Mouse (Mus musculus) erythroid progenitor cell, adult 5-6 weeks (primary cell): ENCODE results near the gene Tango2. TPM values are rescaled to one million over a fixed set of nuclear protein-coding genes. Genes with fewer than 3 reads are reported as not detected.

ENCODE experiments used
- ATAC-seq: replicated peaks from 2 replicates; pipeline ENCODE4 v1.8.0; 2016; ENCODE audit warnings: moderate number of reproducible peaks, mild to moderate bottlenecking, moderate TSS enrichment, inconsistent platforms; ENCODE audit not compliant: poor library complexity, low FRiP score, severe bottlenecking
- total RNA-seq, 2 experiments: library from RNA; stranded (forward) in 1 of 2; stranded (reverse) in 1 of 2; fragments of 150-400 nt in 1 of 2; fragments of 186-747, 209-891 nt in 1 of 2; gene quantifications; 2 replicates each; pipeline versions ENCODE4 v1.2.3 to v1.2.4; 2015 to 2017; ENCODE audit warnings: low replicate concordance in 2 of 2

The Tango2 gene
- total RNA-seq, 2 experiments from 2014 or later: 47.2 to 62.5 TPM

DNA sequence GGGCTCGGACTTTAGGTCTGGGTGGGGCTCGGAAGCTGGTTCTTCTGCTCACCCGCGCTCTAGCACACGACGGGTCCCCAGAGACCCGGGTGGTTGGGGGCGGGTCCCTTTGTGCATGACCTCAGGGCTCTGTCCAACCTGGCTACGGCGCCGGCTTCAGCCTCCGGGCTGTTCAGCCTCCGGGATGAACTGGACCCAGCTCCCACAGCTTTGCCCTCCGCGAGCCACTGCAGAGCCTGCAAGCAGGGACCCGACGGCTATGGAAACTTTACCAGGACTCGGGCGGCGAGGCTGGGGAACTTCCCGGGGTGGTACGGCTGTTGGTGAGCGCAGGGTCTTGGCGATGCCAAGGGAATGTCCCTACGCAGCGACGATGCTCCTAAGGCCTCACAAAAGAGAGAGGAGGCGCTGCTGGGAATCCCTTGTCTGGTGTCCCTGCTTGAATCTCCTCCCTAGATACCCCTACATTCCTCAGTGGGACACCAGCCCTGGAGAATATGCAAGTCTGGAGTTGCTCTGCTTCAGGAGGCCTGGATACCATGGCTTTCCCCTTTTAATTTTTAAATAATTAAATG is 785 bp upstream of the Tango2 start:
- ATAC-seq: no peak

DNA sequence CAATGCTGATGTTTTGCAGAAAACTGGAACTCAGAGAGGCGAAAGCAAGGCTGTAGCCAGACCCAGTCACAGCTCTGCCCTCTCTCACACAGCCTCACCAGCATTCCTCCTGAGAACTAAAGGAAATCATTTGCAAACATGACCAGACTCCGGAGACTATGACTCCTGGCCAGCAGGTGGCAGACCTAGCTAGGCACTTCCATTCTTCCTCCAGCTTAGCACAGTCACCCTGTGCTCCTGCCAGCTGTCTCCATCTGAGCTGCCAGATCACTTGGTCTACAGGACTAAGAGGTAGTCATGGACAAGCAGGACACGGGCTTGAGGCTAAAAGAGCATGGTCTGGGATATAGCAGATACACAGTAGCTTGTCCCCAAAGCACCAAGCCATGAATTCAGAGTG is 2.7 kb downstream of the Tango2 start:
- ATAC-seq: peak; percentile 52

DNA sequence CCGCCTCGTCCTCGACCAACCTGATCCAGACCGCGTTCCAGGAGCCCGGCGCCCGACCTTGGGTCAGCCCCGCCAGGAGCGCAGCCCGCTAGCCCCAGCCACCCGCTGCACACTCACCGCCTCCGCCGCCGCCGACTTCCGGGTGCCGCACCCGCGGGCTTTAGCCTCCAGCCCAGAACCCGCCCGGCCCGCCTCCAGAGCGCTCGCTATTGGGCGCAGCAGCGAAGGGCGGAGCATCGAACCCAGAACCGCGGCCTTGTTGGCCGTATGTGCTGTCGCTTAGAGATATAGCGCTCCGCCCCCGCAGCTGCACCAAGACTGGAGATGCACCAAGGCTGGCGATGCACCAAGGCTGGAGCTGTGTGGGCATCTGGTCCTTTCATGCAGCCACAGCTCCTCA is 4.1 kb downstream of the Tango2 start:
- peak; percentile 88 for ATAC-seq

- peak; percentile 41; the same call in 1 of the 2 replicates for ATAC-seq
Observed at GRCm38 (mm10) chr16:18342650-18343570, 5.0 kb downstream of the Tango2 start.

DNA sequence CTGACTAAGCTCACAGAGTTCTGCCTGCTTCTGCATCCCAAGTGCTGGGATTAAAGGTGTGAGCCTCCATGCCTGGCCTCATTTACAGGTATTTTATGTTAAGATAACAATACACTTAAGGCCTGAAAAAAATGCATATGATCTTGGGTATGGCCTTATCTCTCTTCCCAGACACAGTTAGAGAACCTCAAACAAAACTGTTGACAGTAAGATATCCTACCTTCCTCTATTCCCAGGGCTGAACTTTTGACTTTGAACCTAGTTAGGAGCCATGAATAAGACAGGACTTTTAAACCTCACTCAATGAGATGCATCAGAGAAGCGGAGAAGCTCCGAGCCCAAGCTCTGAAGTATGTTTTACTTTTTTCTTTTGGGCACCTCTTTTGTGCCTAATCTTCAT is 5.8 kb downstream of the Tango2 start:
- ATAC-seq: 0 out of 2 replicates have a peak, but pooled peaks have one; percentile 13

DNA sequence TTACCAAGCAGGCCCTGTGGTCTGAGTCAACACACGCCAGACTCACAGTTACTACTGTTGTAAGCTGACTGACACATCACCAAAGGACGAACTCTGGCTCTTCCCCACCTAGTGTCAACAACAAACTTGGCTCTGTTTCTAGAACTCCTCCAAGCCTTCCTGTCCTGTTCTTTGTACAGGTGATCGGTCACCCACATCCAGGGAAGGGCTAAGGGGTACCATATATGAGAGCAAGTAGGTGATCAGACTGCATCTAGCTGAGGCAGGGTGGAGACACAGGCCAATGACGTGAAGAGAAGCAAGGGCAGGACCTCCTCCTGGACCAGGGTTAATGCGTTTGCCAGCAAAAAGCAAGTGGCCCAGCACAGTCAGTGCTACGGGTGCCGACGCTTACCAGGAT is 6.3 kb downstream of the Tango2 start:
- ATAC-seq: peak; percentile 50

DNA sequence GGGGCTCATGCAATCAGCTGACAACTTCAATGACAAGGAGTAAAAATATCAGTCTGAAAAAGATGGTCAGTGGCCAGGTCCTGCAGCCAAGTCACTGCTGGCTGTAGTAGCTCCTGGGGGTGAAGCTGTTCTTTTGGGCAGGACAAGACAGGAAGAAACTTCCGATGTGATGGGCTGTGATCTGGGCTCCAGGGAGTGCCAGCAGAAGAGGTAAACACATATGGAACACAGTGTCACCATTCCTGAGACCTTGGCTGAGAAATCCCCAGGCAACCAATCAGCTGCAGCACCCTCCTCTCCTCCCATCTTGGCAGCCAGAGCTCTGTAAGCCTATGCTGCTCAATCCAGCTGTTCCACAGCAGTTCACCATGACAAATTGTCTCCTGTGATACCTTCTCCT is 8.0 kb downstream of the Tango2 start:
- ATAC-seq: no peak

DNA sequence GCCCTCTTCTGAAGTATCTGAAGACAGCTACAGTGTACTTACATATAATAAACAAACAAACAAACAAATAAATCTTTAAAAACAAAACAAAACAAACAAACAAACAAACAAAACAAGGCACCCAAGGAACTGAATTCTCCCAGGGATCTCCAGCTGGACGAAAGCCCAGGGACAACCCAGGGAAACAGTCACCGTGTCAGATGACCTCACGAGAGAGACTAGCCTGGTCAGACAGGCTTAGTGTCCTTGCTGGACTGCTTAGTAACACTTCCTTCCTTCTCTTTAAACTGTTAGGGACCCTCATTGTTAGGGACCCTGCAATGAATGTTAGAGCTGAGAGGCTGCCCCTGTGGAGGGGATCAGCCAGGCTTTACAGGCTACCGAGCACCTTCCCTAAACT is 10.6 kb downstream of the Tango2 start:
- no peak for ATAC-seq

GRCm38 (mm10) chr16:18335981-18336380 is 11.9 kb downstream of the Tango2 start:
- no peak for ATAC-seq

DNA sequence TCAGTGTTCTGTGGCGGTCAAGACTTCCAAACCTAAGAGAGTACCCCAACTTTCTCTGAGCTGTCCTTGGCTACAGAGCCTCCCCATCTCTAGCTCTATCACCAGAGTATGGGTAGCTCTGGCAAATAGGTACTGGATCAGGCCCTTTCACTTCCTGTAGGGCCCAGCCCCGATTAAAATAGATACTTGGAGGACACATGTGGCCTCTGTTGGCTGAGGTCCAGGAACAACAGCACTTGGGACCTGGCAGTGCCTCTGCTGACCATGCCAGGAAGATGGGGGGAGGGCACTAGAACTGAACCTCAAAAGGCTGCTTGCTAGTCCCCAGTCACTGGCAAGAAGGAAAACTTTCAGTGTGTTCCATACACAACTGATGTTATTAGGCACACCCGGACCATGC is 13.9 kb downstream of the Tango2 start:
- ATAC-seq: no peak; the same call in 1 of the 2 replicates

GRCm38 (mm10) chr16:18328524-18328923 is 19.4 kb downstream of the Tango2 start:
- ATAC-seq: no peak

DNA sequence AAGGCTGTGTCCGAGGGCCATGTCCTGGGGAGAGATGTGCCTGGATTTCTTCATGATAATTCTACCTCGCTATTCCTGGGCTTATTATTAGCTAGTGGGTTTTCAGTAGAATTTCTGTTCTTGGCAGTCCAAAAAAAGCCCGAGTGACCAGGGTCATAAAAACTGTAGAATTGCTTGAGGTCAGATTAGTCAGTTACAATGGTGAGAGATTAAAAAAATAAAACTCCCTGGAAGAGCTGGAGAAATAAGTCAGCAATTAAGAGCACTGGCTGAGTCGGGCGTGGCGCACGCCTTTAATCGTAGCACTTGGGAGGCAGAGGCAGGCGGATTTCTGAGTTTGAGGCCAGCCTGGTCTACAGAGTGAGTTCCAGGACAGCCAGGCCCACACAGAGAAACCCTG is 20.0 kb downstream of the Tango2 start:
- ATAC-seq: no peak

- ATAC-seq: no peak
Observed at GRCm38 (mm10) chr16:18325741-18326140, 22.2 kb downstream of the Tango2 start.

DNA sequence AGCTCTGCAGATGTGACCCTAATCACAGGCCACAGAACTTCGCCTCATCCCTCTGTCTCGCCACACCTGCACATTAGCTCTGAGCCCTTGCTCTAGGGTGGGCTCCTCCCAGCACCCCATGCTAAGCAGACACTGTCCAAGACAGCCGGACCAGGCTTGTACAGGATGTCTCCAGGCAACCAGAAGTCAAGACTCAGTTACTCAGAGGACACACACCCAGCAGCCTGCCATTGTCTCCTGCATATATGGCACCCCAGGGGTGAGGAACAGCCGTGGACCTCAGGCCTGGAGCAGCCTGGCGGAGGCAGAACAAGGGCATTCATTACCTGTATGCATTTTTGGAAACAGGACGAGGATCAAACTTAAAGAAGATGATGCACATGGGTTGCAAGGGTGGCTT is 23.9 kb downstream of the Tango2 start:
- ATAC-seq: no peak

DNA sequence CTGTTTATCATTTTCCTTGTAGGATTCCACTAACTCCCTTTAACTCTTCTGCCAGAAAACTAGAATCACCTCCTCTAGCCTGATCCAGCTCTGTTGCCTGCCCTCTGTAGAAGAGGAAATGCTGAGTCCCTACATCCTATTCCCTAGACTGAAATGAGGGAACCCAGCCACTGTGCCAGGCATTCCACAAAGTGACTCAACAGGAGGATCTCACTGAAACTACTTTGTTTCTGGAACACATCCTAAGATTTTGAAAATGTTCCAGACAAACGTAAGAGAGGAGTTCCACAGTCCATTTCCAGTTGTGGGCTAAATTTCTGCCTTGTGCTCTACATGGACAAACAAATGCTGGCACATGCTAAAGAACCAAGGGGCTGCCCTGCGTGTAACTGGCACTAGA is 24.4 kb downstream of the Tango2 start:
- no peak for ATAC-seq

DNA sequence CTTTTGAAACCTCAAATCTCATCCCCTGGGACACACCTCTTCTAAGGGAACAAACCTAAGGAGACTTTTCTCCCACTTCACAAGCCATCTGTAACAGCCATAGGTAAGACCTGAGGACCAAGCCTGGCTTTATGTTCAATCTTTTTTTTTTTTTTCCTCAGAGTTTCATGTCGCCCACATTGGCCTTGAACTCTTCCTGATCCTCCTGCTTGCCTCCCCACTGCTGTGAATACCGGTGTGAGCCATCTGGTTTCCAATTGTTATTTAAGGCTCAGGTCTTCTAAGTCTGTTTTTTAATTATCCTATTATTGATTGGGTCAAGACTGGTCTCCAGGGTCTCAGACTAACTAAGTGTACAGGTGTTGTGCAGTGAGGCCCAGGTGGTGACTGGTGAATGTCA is 26.5 kb downstream of the Tango2 start:
- no peak for ATAC-seq

- no peak for ATAC-seq
Observed at GRCm38 (mm10) chr16:18318992-18319391, 28.9 kb downstream of the Tango2 start.

- no peak for ATAC-seq
Observed at GRCm38 (mm10) chr16:18308159-18308558, 39.7 kb downstream of the Tango2 start.

DNA sequence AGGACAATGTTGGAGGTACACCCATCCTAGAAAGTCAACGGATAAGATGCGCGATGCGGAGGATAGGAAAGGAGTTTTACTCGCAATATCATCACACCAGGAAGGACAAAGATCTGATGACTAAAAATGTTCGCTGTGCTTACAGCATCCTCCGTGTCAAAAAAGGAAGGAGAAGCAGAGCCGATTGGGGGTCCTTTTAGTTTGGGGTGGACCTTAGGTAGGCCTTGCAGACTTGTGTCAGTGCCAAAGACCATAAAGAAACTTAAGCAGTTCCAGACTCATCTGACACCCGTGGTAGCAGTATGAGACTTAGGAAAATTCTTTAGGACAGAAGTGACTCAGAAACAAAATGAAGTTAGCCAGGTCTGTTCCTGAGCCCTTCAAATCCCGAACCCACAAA is 58.3 kb downstream of the Tango2 start:
- ATAC-seq: peak; percentile 9; the same call in 1 of the 2 replicates

DNA sequence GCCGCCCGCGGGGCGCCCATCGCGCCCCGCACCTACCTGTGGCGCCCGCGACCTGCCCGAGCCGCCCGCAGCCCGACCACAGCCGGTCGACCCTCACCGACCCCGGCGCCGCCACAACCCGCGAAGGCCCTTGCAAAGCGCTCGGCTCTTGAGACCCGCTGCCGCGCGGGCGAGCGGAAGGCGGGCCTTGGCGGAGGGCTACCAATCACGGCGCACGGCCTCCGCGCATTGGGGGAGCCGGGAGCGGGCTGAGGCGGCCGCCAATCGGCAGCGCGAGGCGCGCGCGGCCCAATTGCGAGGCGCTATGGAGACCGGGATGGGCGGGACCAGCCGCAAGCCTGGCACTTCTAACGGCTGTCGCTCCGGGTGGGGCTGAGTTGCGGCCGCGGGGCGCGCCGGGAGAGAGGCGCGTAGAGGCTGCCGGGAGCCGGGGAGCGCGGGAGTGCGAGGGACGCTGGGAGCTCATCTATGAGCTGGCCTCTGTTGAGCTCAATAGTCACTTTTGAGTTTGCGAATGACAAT is 58.8 kb downstream of the Tango2 start, which contains the start of gene Dgcr8:
Gene Dgcr8, minus strand, starts transcription at position 180 of the 522 bp plus-strand sequence.
- peak; percentile 95 for ATAC-seq

DNA sequence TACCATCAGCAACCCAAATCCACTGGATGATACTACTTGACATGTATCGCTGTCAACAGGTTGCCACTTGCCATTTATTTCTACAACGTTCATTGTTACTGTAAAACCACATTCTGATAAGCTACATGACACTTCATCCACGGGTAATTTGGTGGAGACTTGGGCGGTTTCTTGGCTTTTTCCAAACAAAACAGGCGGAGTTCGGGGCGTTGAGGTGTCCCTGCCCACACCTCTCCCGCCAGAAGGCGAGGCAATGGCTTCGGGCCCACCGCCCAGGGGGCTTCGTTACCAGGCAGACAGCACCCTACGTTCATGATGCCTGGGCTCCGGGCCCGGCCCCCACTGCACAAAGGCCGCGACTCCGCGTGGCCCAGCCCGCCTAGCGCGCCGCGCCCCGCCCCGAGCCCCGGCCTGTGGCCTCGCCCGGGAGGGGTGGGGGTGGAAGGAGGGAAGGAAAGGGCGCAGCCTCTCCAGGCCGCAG is 59.3 kb downstream of the Tango2 start:
- peak; percentile 79 for ATAC-seq
